Mouse (Mus musculus) limb, embryonic 12.5 days (tissue): ENCODE measurements around the gene Ctdspl. TPM values are rescaled to one million over a fixed set of nuclear protein-coding genes. Genes with fewer than 3 reads are reported as not detected.

ENCODE experiments used
- ATAC-seq: fragments of 200-750 bp; cut with Nextera tagmentation; 2 replicates; pipeline ENCODE4 v1.8.0; 2017; ENCODE audit warnings: low read depth, moderate TSS enrichment; ENCODE audit not compliant: insufficient number of reproducible peaks, insufficient read depth, low FRiP score, low TSS enrichment
- H3K27ac ChIP-seq: fragments of 300-500 bp; sonication (generic); 2 replicates; pipeline ENCODE4 v1.5.1; 2016; ENCODE audit warnings: mild to moderate bottlenecking, moderate library complexity
- H3K27me3 ChIP-seq: fragments of 300-500 bp; sonication (generic); 2 replicates; pipeline ENCODE4 v1.6.1; 2016; ENCODE audit warnings: mild to moderate bottlenecking, moderate library complexity
- H3K36me3 ChIP-seq: fragments of 300-500 bp; sonication (generic); 2 replicates; pipeline ENCODE4 v1.6.1; 2016; ENCODE audit warnings: mild to moderate bottlenecking, moderate library complexity
- H3K4me1 ChIP-seq: fragments of 300-500 bp; sonication (generic); replicated peaks from 2 replicates; pipeline ENCODE4 v1.6.1; 2016
- H3K4me2 ChIP-seq: fragments of 300-500 bp; sonication (generic); 2 replicates; pipeline ENCODE4 v1.6.1; 2016; ENCODE audit warnings: mild to moderate bottlenecking, moderate library complexity
- H3K4me3 ChIP-seq: fragments of 300-500 bp; sonication (generic); replicated peaks from 2 replicates; pipeline ENCODE4 v1.5.1; 2016; ENCODE audit warnings: mild to moderate bottlenecking
- H3K9ac ChIP-seq: fragments of 300-500 bp; sonication (generic); replicated peaks from 2 replicates; pipeline ENCODE4 v1.6.1; 2016; ENCODE audit warnings: mild to moderate bottlenecking, moderate library complexity
- H3K9me3 ChIP-seq: fragments of 300-500 bp; sonication (generic); 2 replicates; pipeline ENCODE4 v1.6.1; 2016; ENCODE audit warnings: mild to moderate bottlenecking, moderate library complexity
- WGBS: fragments of 180-500 bp; shearing (Covaris S2); methylation state at CpG from one replicate; pipeline ENCODE4 v1.1.7; 2016; 5-methylcytosine and 5-hydroxymethylcytosine counted together
- polyA plus RNA-seq: library from polyadenylated mRNA; unstranded; fragments of >200 nt; fragmentation: Nextera tagmentation; extraction: Ambion mirVana; gene quantifications from 2 replicates; pipeline ENCODE4 v1.2.1, GENCODE M21; 2016

The Ctdspl gene
- polyA plus RNA-seq, 1 experiment from 2014 or later, result 19.2 TPM

GRCm38 (mm10) chr9:118890645-118891044 is 35.6 kb upstream of the Ctdspl start:
- peaks cover 10% of the 10 kb centered on the region; the same call in 1 of the 2 replicates for H3K36me3 ChIP-seq
- H3K4me3 ChIP-seq, result no peak overlapping the region
- no peak overlapping the region for H3K4me2 ChIP-seq
- H3K27me3 ChIP-seq, result no peaks in the 10 kb centered on the region
- WGBS, result 19% methylated on average over 2 of the region's 2 CpGs
- no peak overlapping the region for H3K9ac ChIP-seq
- H3K4me1 ChIP-seq, result peaks cover 31% of the 10 kb centered on the region
- no peak for ATAC-seq
- peak overlapping the region; percentile 82; the same call in 1 of the 2 replicates for H3K27ac ChIP-seq
- H3K9me3 ChIP-seq, result no peaks in the 10 kb centered on the region

GRCm38 (mm10) chr9:118891068-118891467 is 35.2 kb upstream of the Ctdspl start:
- H3K36me3 ChIP-seq, result peaks cover 10% of the 10 kb centered on the region; the same call in 1 of the 2 replicates
- WGBS, result 73% methylated on average over 6 of the region's 6 CpGs

GRCm38 (mm10) chr9:118891593-118891992 is 34.7 kb upstream of the Ctdspl start:
- peaks cover 31% of the 10 kb centered on the region for H3K4me1 ChIP-seq
- peak overlapping the region; percentile 82 for H3K27ac ChIP-seq
- peaks cover 10% of the 10 kb centered on the region; the same call in 1 of the 2 replicates for H3K36me3 ChIP-seq
- no peak for ATAC-seq
- H3K9ac ChIP-seq, result 0 out of 2 replicates have a peak overlapping the region, but pooled peaks have one; percentile 23
- no peaks in the 10 kb centered on the region for H3K9me3 ChIP-seq
- no peaks in the 10 kb centered on the region for H3K27me3 ChIP-seq
- 26% methylated on average over 9 of the region's 9 CpGs for WGBS
- H3K4me3 ChIP-seq, result no peak overlapping the region
- peak overlapping the region; percentile 27; the same call in 1 of the 2 replicates for H3K4me2 ChIP-seq

More at GRCm38 (mm10) chr9:118891068-118891467, 35.2 kb upstream of the Ctdspl start:
- H3K27me3 ChIP-seq, result no peaks in the 10 kb centered on the region
- H3K9ac ChIP-seq, result no peak overlapping the region
- ATAC-seq, result no peak
- no peaks in the 10 kb centered on the region for H3K9me3 ChIP-seq
- no peak overlapping the region for H3K4me2 ChIP-seq
- H3K27ac ChIP-seq, result peak overlapping the region; percentile 82
- H3K4me3 ChIP-seq, result no peak overlapping the region
- H3K4me1 ChIP-seq, result peaks cover 31% of the 10 kb centered on the region

GRCm38 (mm10) chr9:118895101-118895500 is 31.2 kb upstream of the Ctdspl start:
- Histone ChIP-seq H3K27ac (no peak overlapping the region), H3K36me3 (peaks cover 19% of the 10 kb centered on the region), H3K4me1 (peaks cover 23% of the 10 kb centered on the region), H3K9ac (no peak overlapping the region), H3K4me3 (no peak overlapping the region), H3K9me3 (no peaks in the 10 kb centered on the region), H3K27me3 (no peaks in the 10 kb centered on the region), H3K4me2 (no peak overlapping the region)
- 77% methylated on average over 2 of the region's 2 CpGs for WGBS
- ATAC-seq, result no peak

GRCm38 (mm10) chr9:118900677-118901076 is 25.6 kb upstream of the Ctdspl start:
- H3K36me3 ChIP-seq, result peaks cover 16% of the 10 kb centered on the region
- H3K4me3 ChIP-seq, result no peak overlapping the region
- H3K4me1 ChIP-seq, result peaks cover 6% of the 10 kb centered on the region
- no peaks in the 10 kb centered on the region for H3K9me3 ChIP-seq
- no peak overlapping the region for H3K27ac ChIP-seq
- no peaks in the 10 kb centered on the region for H3K27me3 ChIP-seq
- no peak overlapping the region for H3K4me2 ChIP-seq
- no peak for ATAC-seq
- WGBS, result 75% methylated on average over 2 of the region's 2 CpGs
- no peak overlapping the region for H3K9ac ChIP-seq

GRCm38 (mm10) chr9:118901917-118902316 is 24.3 kb upstream of the Ctdspl start:
- Histone ChIP-seq H3K36me3 (peaks cover 15% of the 10 kb centered on the region), H3K4me2 (no peak overlapping the region), H3K9me3 (no peaks in the 10 kb centered on the region), H3K4me1 (peaks cover 6% of the 10 kb centered on the region), H3K27ac (no peak overlapping the region), H3K4me3 (no peak overlapping the region), H3K27me3 (no peaks in the 10 kb centered on the region), H3K9ac (no peak overlapping the region)
- ATAC-seq, result no peak
- 32% methylated on average over 6 of the region's 6 CpGs for WGBS

- H3K4me2 ChIP-seq, result no peak overlapping the region
- ATAC-seq, result peak; percentile 58; the same call in 1 of the 2 replicates
- no peak overlapping the region for H3K4me3 ChIP-seq
- no peaks in the 10 kb centered on the region for H3K36me3 ChIP-seq
- no peak overlapping the region for H3K9ac ChIP-seq
- no peak overlapping the region for H3K27ac ChIP-seq
- WGBS, result 51% methylated on average over 18 of the region's 18 CpGs
- H3K27me3 ChIP-seq, result no peaks in the 10 kb centered on the region
- peaks cover 5% of the 10 kb centered on the region; the same call in 1 of the 2 replicates for H3K4me1 ChIP-seq
- H3K9me3 ChIP-seq, result peaks cover 4% of the 10 kb centered on the region; the same call in 1 of the 2 replicates
Observed at GRCm38 (mm10) chr9:118907934-118908620, 18.2 kb upstream of the Ctdspl start.

- 94% methylated on average over 9 of the region's 9 CpGs for WGBS
- no peak for ATAC-seq
Observed at GRCm38 (mm10) chr9:118913048-118913447, 13.2 kb upstream of the Ctdspl start.

GRCm38 (mm10) chr9:118913613-118914012 is 12.6 kb upstream of the Ctdspl start:
- Histone ChIP-seq H3K27me3 (no peaks in the 10 kb centered on the region), H3K4me1 (peaks cover 10% of the 10 kb centered on the region), H3K4me3 (no peak overlapping the region), H3K4me2 (no peak overlapping the region), H3K36me3 (no peaks in the 10 kb centered on the region), H3K9me3 (peaks cover 8% of the 10 kb centered on the region; the same call in 1 of the 2 replicates), H3K27ac (no peak overlapping the region), H3K9ac (no peak overlapping the region)
- no peak for ATAC-seq
- 85% methylated on average over 3 of the region's 3 CpGs for WGBS

More at GRCm38 (mm10) chr9:118913048-118913447, 13.2 kb upstream of the Ctdspl start:
- Histone ChIP-seq H3K4me3 (no peak overlapping the region), H3K27me3 (no peaks in the 10 kb centered on the region), H3K4me1 (peaks cover 10% of the 10 kb centered on the region), H3K4me2 (no peak overlapping the region), H3K9me3 (peaks cover 8% of the 10 kb centered on the region; the same call in 1 of the 2 replicates), H3K27ac (no peak overlapping the region), H3K9ac (no peak overlapping the region), H3K36me3 (no peaks in the 10 kb centered on the region)

GRCm38 (mm10) chr9:118914589-118914988 is 11.7 kb upstream of the Ctdspl start:
- Histone ChIP-seq H3K27me3 (no peaks in the 10 kb centered on the region), H3K4me3 (no peak overlapping the region), H3K9me3 (peaks cover 8% of the 10 kb centered on the region; the same call in 1 of the 2 replicates), H3K36me3 (no peaks in the 10 kb centered on the region), H3K4me2 (no peak overlapping the region), H3K9ac (no peak overlapping the region; the same call in 1 of the 2 replicates), H3K4me1 (peaks cover 13% of the 10 kb centered on the region), H3K27ac (0 out of 2 replicates have a peak overlapping the region, but pooled peaks have one; percentile 53)
- 34% methylated on average over 8 of the region's 8 CpGs for WGBS
- no peak for ATAC-seq

GRCm38 (mm10) chr9:118915290-118915689 is 11.0 kb upstream of the Ctdspl start:
- no peak overlapping the region for H3K4me2 ChIP-seq
- H3K4me3 ChIP-seq, result no peak overlapping the region
- peaks cover 17% of the 10 kb centered on the region for H3K4me1 ChIP-seq
- H3K9ac ChIP-seq, result no peak overlapping the region
- H3K27me3 ChIP-seq, result no peaks in the 10 kb centered on the region
- 59% methylated on average over 5 of the region's 5 CpGs for WGBS
- no peak overlapping the region for H3K27ac ChIP-seq
- H3K36me3 ChIP-seq, result no peaks in the 10 kb centered on the region
- peaks cover 8% of the 10 kb centered on the region; the same call in 1 of the 2 replicates for H3K9me3 ChIP-seq
- no peak for ATAC-seq
